Mouse (Mus musculus): ENCODE results near the gene Pold1.

The Pold1 gene

DNA sequence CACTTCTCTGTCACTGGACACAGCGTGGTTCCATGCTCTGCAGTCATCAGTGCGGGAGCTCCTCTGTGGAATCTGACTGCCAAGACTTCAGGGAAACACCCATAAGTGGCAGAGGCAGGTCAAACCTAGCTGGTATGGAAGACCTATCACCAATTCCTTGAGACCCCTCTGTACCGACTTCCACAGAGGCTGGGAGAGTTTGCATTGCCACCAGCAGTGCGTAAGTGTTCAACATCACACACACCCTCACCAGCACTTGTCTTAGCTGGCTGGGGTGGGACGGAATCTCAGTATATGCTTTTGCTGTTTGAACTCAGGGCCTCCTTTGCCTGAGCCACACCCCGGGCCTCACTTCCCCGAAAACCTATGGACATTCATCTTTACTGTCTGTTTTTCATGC, 60.7 kb downstream of the Pold1 start:
- in situ Hi-C loops (cut with MboI, MseI) = no loop called here

GRCm38 (mm10) chr7:44486927-44487575, 61.6 kb downstream of the Pold1 start:
- in situ Hi-C loops (cut with MboI, MseI) = no loop called here

GRCm38 (mm10) chr7:44485572-44486195, 63.0 kb downstream of the Pold1 start:
- in situ Hi-C loops (cut with MboI, MseI) = no loop called here

DNA sequence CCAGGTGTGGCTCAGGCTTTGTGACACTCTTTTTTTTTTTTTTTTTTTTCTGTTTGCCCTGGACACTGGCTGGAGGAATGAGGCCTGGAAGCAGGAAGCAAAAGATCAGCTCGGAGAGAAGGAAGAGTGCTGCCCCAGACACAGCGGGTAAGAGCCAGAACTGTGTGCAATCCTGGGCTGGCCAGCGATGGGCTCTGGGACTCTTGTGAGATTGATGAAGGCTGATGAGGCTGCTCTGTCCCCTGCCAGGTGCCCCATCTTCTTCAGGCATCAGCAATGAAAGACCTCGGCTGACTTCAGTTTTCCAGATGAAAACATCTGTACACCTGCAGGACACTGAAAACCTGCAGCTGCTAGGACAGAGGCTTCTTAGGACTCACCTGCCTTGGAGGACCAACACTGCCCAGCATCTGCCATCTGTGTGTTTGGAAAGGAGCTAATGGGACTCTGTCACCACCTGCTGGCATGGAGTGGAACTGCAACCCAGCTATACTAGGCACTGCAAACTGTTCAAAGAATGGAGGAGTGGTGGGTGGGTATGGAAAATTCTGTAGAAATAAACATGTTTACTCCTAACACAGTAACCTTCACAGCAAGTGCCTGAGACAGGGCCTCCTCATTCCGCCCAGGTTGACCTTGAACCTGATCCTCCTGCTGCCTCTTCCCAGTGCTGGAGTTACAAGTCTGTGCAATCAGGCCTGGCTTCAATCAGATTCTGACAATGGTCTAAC, 63.6 kb downstream of the Pold1 start:
- in situ Hi-C loops (cut with MboI, MseI) = loop anchor here (5.0 kb wide), 1 partner anchor 223 kb away; the partner anchor contains the start of gene Gm15517

GRCm38 (mm10) chr7:44484109-44484508, 64.5 kb downstream of the Pold1 start:
- in situ Hi-C loops (cut with MboI, MseI) = loop anchor here (5.0 kb wide), 1 partner anchor 222 kb away; the partner anchor contains the start of gene Gm15517

DNA sequence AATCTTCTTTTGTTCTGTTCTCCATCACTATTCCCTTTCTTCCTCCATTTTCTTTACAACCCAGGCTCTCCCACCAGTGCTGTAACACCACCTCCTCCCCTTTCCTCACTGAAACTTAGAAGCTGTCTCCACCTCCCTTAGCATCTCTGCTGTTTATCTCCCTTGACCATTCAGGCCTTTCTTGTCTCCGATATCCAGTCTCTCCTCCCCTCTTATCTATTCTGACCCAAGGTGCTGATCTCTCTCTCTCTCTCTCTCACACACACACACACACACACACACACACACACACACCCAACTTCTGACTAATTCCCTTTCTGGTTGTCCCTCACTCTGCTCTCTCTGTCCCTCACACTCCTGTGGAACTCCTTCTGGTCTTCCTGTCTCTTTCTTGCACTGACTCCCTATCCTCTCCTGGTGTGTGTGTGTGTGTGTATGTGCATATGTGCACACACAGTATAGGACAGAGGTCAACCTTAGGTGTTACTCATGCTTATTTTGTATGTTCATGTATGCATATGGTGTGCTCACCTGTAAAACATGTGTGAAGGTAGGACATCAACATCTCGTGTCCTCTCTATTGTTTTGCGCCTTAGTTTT, 65.7 kb downstream of the Pold1 start:
- in situ Hi-C loops (cut with MboI, MseI) = loop anchor here (5.0 kb wide), 1 partner anchor 221 kb away; the partner anchor contains the start of gene Gm15517
